15 mouse cellular contexts compared by ENCODE assay signal in genomic region chr2:163880891-163881290, GRCm38 (mm10). TPM values are rescaled to one million over a fixed set of nuclear protein-coding genes. Genes with fewer than 3 reads are reported as not detected.
DNase-seq lines count a peak whose midpoint lies in the region; ATAC-seq and TF ChIP-seq lines count a peak whose summit lies in the region.
"Had no signal": no experiment of that assay in that cellular context is flagged by ENCODE, and none has a peak within 500 bp of the region (broad histone marks: within the 10 kb centered on the region; RNA-seq: fewer than 3 reads in every experiment).

No protein-coding gene starts in this region.

- no peak overlapping the region for H3K27ac ChIP-seq in gastrocnemius, adult 2 months
- H3K27ac ChIP-seq: embryonic facial prominence, embryonic 15.5 days; heart, adult 2 months; kidney, postnatal 0 days; midbrain, embryonic 13.5 days had no signal

- intact Hi-C loops in gastrocnemius, adult 2 months (cut with DNase I) = no loop called here

- no peaks in the 10 kb centered on the region for H3K9me3 ChIP-seq in megakaryocyte, embryonic 14.5 days
- H3K9me3 ChIP-seq: embryonic facial prominence, embryonic 15.5 days; midbrain, embryonic 13.5 days had no signal

- no peak for TF ChIP-seq CTCF in gastrocnemius, adult 2 months (IDR thresholded peaks at IDR 0.05)

- H3K4me3 ChIP-seq in megakaryocyte, embryonic 14.5 days (replicated peaks) = peak overlapping the region; percentile 1
- H3K4me3 ChIP-seq in gastrocnemius, adult 2 months = no peak overlapping the region
- H3K4me3 ChIP-seq: embryonic facial prominence, embryonic 15.5 days; heart, adult 2 months; midbrain, embryonic 13.5 days had no signal

- peak; percentile 88 for DNase-seq in adrenal gland, postnatal 36 days
- DNase-seq in gastrocnemius, adult 2 months = peak; percentile 72
- peak; percentile 72 for DNase-seq in lung, postnatal 14 days
- DNase-seq in retina, embryonic 14.5 days (ENCODE audit: low spot score) = no peak
- no peak for DNase-seq in embryo, embryonic 10.5 days (ENCODE audit: low spot score)
- no peak for DNase-seq in spleen, adult 18-20 months
- DNase-seq: right cerebral cortex, postnatal 25 days; thymus, postnatal 25 days had no signal

- no peaks in the 10 kb centered on the region; the same call in 1 of the 2 replicates for H3K4me1 ChIP-seq in megakaryocyte, embryonic 14.5 days

- peaks cover 67% of the 10 kb centered on the region for H3K27me3 ChIP-seq in megakaryocyte, embryonic 14.5 days (replicated peaks)
- H3K27me3 ChIP-seq: embryonic facial prominence, embryonic 15.5 days; midbrain, embryonic 13.5 days had no signal

- no peak for ATAC-seq in megakaryocyte, adult 5-6 weeks (ENCODE audit: poor library complexity, severe bottlenecking)
- ATAC-seq: midbrain, embryonic 13.5 days had no signal

- H3K36me3 ChIP-seq in megakaryocyte, embryonic 14.5 days (replicated peaks; ENCODE audit: low read length) = no peaks in the 10 kb centered on the region
- H3K36me3 ChIP-seq: embryonic facial prominence, embryonic 15.5 days; midbrain, embryonic 13.5 days had no signal

RNA-seq across cellular contexts. Expression of gene Kcnk15, which starts 27.4 kb away (rescaled TPM):
- not detected in 2 replicates for polyA plus RNA-seq in megakaryocyte, embryonic 14.5 days (2012; ENCODE audit: insufficient read depth, low replicate concordance)
- not detected in 2 replicates for total RNA-seq in megakaryocyte, adult 5-6 weeks (2015)
- total RNA-seq in megakaryocyte, adult 5-6 weeks (2017) = not detected in 2 replicates
- not detected for total RNA-seq in adrenal gland, postnatal 36 days (2021)
- not detected for total RNA-seq in gastrocnemius, adult 2 months (2021)
- total RNA-seq: heart, adult 2 months had no signal
- polyA plus RNA-seq: embryonic facial prominence, embryonic 15.5 days; heart, adult 2 months; kidney, postnatal 0 days; limb, embryonic 14.5 days had no signal

RNA-seq across cellular contexts. Expression of gene Rims4, which starts 37.6 kb away (rescaled TPM):
- polyA plus RNA-seq in megakaryocyte, embryonic 14.5 days (2012; ENCODE audit: insufficient read depth, low replicate concordance) = not detected in 2 replicates
- not detected in 2 replicates for total RNA-seq in megakaryocyte, adult 5-6 weeks (2015)
- not detected in 2 replicates for total RNA-seq in megakaryocyte, adult 5-6 weeks (2017)
- total RNA-seq in adrenal gland, postnatal 36 days (2021) = 100 to 1,000 TPM; 171 to 180 TPM
- 1 to 10 TPM; 1.2 to 3.2 TPM for total RNA-seq in gastrocnemius, adult 2 months (2021)

Comparison
In these comparisons a context has a peak if more than half of its experiments do, and no peak if none do; other contexts are left out.
1. DNase-seq: peak in adrenal gland, postnatal 36 days (2 of 2), gastrocnemius, adult 2 months (single experiment) and lung, postnatal 14 days (single experiment); none in retina, embryonic 14.5 days (single experiment), embryo, embryonic 10.5 days (single experiment) and spleen, adult 18-20 months (0 of 2).
2. RNA of gene Rims4, which starts 37.6 kb away (total RNA-seq): 171 to 180 TPM in adrenal gland, postnatal 36 days; 1.2 to 3.2 TPM in gastrocnemius, adult 2 months and not detected in megakaryocyte, adult 5-6 weeks; every median in the first group is over 10 times any median in the second.